Mouse (Mus musculus) olfactory bulb, adult 2 months (tissue): ENCODE results near the gene Thumpd2.

Source experiments
- CTCF ChIP-seq: fragments of 200-500 bp; IDR thresholded peaks from 2 replicates; pipeline ENCODE4 v1.5.1; 2012; ENCODE audit warnings: low read depth, mild to moderate bottlenecking, low read length, moderate library complexity; ENCODE audit not compliant: insufficient read depth
- POLR2A ChIP-seq: fragments of 200-500 bp; IDR thresholded peaks from 2 replicates; pipeline ENCODE4 v1.6.1; 2012; ENCODE audit warnings: mild to moderate bottlenecking, low read depth, low read length, moderate library complexity; ENCODE audit not compliant: insufficient read depth

- TF ChIP-seq POLR2A (no peak), CTCF (no peak)
These were observed 22.9 kb upstream of the Thumpd2 start for GRCm38 (mm10) chr17:81087735-81088134.
